Mouse (Mus musculus): ENCODE data around the gene Klf12. TPM values are rescaled to one million over a fixed set of nuclear protein-coding genes. Genes with fewer than 3 reads are reported as not detected.

Gene Klf12
- polyA plus RNA-seq, 1 experiment from 2014 or later, result 45.8 TPM

GRCm38 (mm10) chr14:100227717-100228116 is 56.8 kb downstream of the Klf12 start:
- 93% methylated on average over 6 of the region's 6 CpGs for WGBS
- no peak for ATAC-seq
- Histone ChIP-seq H3K4me2 (no peak overlapping the region), H3K9ac (no peak overlapping the region), H3K9me3 (replicated peaks) (no peaks in the 10 kb centered on the region), H3K27ac (no peak overlapping the region), H3K4me1 (no peaks in the 10 kb centered on the region; the same call in 1 of the 2 replicates), H3K36me3 (ENCODE audit: poor library complexity, severe bottlenecking) (no peaks in the 10 kb centered on the region), H3K4me3 (no peak overlapping the region), H3K27me3 (no peaks in the 10 kb centered on the region)

DNA sequence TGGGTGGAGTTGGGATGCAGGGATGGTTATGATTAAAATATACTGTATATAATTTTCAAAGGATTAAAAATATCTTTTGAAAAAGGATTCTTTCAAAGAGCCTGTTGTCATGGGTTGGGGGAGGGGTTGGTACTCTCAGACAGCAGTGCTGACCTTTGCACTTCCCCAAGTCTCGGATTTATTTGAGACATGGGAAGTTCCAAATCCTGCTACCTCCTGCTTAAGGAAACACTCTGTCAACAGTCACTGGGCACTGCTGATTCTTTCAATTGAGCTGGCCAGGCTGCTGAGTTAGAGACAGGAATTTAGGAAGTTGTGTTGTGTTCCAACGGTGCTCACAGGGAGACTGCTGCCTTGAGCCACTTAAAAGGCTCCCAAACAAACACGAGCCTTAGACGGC is 60.3 kb downstream of the Klf12 start:
- Histone ChIP-seq H3K27ac (no peak overlapping the region), H3K4me1 (peaks cover 7% of the 10 kb centered on the region; the same call in 1 of the 2 replicates), H3K4me2 (no peak overlapping the region), H3K9ac (no peak overlapping the region), H3K9me3 (replicated peaks) (no peaks in the 10 kb centered on the region), H3K36me3 (ENCODE audit: poor library complexity, severe bottlenecking) (no peaks in the 10 kb centered on the region), H3K27me3 (no peaks in the 10 kb centered on the region), H3K4me3 (no peak overlapping the region)
- 66% methylated on average over 4 of the region's 4 CpGs for WGBS
- ATAC-seq, result no peak

- WGBS, result 95% methylated on average over 4 of the region's 4 CpGs
- H3K9me3 ChIP-seq (replicated peaks), result no peaks in the 10 kb centered on the region
- H3K27me3 ChIP-seq, result no peaks in the 10 kb centered on the region
- H3K4me1 ChIP-seq, result peaks cover 7% of the 10 kb centered on the region; the same call in 1 of the 2 replicates
- no peak overlapping the region for H3K4me2 ChIP-seq
- H3K27ac ChIP-seq, result no peak overlapping the region
- H3K36me3 ChIP-seq (ENCODE audit: poor library complexity, severe bottlenecking), result no peaks in the 10 kb centered on the region
- no peak overlapping the region for H3K4me3 ChIP-seq
- no peak for ATAC-seq
- no peak overlapping the region for H3K9ac ChIP-seq
Measured at GRCm38 (mm10) chr14:100222260-100222659, 62.2 kb downstream of the Klf12 start.

- Histone ChIP-seq H3K4me3 (no peak overlapping the region), H3K27ac (no peak overlapping the region), H3K9ac (no peak overlapping the region), H3K27me3 (no peaks in the 10 kb centered on the region), H3K4me2 (no peak overlapping the region), H3K9me3 (replicated peaks) (no peaks in the 10 kb centered on the region), H3K4me1 (peaks cover 13% of the 10 kb centered on the region), H3K36me3 (ENCODE audit: poor library complexity, severe bottlenecking) (0 out of 2 replicates have a peak, but pooled peaks cover 3% of the 10 kb centered on the region)
- WGBS, result 73% methylated on average over 4 of the region's 4 CpGs
- ATAC-seq, result no peak
Measured at GRCm38 (mm10) chr14:100215213-100215785, 69.2 kb downstream of the Klf12 start.

DNA sequence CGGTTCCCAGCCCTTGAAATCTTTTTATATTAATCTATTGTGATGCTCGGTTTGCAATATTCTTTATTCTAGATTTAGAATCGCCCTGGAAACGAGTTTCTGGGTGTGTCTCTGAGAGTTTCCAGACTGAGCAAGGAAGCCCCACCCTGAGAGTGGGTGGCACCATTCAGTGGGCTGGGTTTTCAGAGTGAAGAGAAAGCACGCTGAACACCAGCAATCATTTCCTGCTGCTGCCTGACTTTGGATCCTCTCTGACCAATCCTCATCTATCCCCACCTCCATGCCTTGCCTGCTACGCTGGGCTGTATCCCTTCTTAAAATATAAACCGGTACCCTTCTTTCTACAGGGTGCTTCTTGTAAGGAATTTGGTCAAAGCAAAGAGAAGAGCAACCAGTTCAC is 71.4 kb downstream of the Klf12 start:
- no peak for ATAC-seq

DNA sequence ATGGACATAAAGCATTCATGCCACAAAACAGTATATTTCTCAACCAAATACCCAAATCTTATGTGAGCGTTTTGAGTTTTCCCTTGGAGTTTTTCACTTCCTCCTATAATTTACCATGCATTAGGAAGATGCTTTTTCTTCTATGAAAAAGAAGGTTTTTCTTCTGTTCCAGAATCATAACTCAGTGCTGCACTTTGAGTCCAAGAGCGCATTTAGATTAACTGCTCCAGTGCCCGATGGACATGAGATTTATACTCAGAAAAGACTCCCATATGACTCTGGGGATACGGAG is 72.7 kb downstream of the Klf12 start:
- Histone ChIP-seq H3K4me2 (no peak overlapping the region), H3K27ac (no peak overlapping the region), H3K4me3 (no peak overlapping the region), H3K9me3 (replicated peaks) (no peaks in the 10 kb centered on the region), H3K27me3 (no peaks in the 10 kb centered on the region), H3K4me1 (peaks cover 26% of the 10 kb centered on the region), H3K9ac (no peak overlapping the region), H3K36me3 (ENCODE audit: poor library complexity, severe bottlenecking) (0 out of 2 replicates have a peak, but pooled peaks cover 3% of the 10 kb centered on the region)
- no peak for ATAC-seq
- 87% methylated on average over 4 of the region's 4 CpGs for WGBS

More for the DNA sequence above, 71.4 kb downstream of the Klf12 start:
- 84% methylated on average over 7 of the region's 7 CpGs for WGBS
- Histone ChIP-seq H3K27me3 (no peaks in the 10 kb centered on the region), H3K36me3 (ENCODE audit: poor library complexity, severe bottlenecking) (0 out of 2 replicates have a peak, but pooled peaks cover 3% of the 10 kb centered on the region), H3K27ac (no peak overlapping the region), H3K4me1 (peaks cover 19% of the 10 kb centered on the region), H3K9me3 (replicated peaks) (no peaks in the 10 kb centered on the region), H3K4me3 (no peak overlapping the region), H3K9ac (no peak overlapping the region), H3K4me2 (no peak overlapping the region)

GRCm38 (mm10) chr14:100211036-100211825 is 73.2 kb downstream of the Klf12 start:
- H3K4me1 ChIP-seq, result peaks cover 26% of the 10 kb centered on the region
- no peak for ATAC-seq
- H3K36me3 ChIP-seq (ENCODE audit: poor library complexity, severe bottlenecking), result 0 out of 2 replicates have a peak, but pooled peaks cover 3% of the 10 kb centered on the region
- WGBS, result 67% methylated on average over 11 of the region's 11 CpGs
- no peaks in the 10 kb centered on the region for H3K9me3 ChIP-seq (replicated peaks)
- no peak overlapping the region for H3K4me2 ChIP-seq
- H3K4me3 ChIP-seq, result no peak overlapping the region
- no peak overlapping the region for H3K27ac ChIP-seq
- H3K9ac ChIP-seq, result no peak overlapping the region
- H3K27me3 ChIP-seq, result no peaks in the 10 kb centered on the region

- Histone ChIP-seq H3K36me3 (ENCODE audit: poor library complexity, severe bottlenecking) (0 out of 2 replicates have a peak, but pooled peaks cover 3% of the 10 kb centered on the region), H3K4me1 (peaks cover 26% of the 10 kb centered on the region), H3K4me3 (no peak overlapping the region), H3K4me2 (no peak overlapping the region), H3K27ac (no peak overlapping the region), H3K27me3 (no peaks in the 10 kb centered on the region), H3K9me3 (replicated peaks) (no peaks in the 10 kb centered on the region), H3K9ac (no peak overlapping the region)
- 23% methylated on average over 12 of the region's 12 CpGs for WGBS
- no peak for ATAC-seq
Measured at GRCm38 (mm10) chr14:100209814-100210419, 74.6 kb downstream of the Klf12 start.

GRCm38 (mm10) chr14:100207081-100207480 is 77.4 kb downstream of the Klf12 start:
- H3K27ac ChIP-seq, result 0 out of 2 replicates have a peak overlapping the region, but pooled peaks have one; percentile 31
- 66% methylated on average over 3 of the region's 3 CpGs for WGBS
- no peaks in the 10 kb centered on the region for H3K27me3 ChIP-seq

GRCm38 (mm10) chr14:100206207-100206606 is 78.3 kb downstream of the Klf12 start:
- Histone ChIP-seq H3K4me3 (no peak overlapping the region), H3K4me1 (peaks cover 21% of the 10 kb centered on the region), H3K27me3 (no peaks in the 10 kb centered on the region), H3K4me2 (no peak overlapping the region), H3K36me3 (ENCODE audit: poor library complexity, severe bottlenecking) (no peaks in the 10 kb centered on the region), H3K27ac (no peak overlapping the region), H3K9me3 (replicated peaks) (no peaks in the 10 kb centered on the region), H3K9ac (no peak overlapping the region)
- 97% methylated on average over 3 of the region's 3 CpGs for WGBS
- ATAC-seq, result no peak

More at GRCm38 (mm10) chr14:100207081-100207480, 77.4 kb downstream of the Klf12 start:
- peak; percentile 69 for ATAC-seq
- H3K4me1 ChIP-seq, result peaks cover 26% of the 10 kb centered on the region
- H3K4me3 ChIP-seq, result no peak overlapping the region
- H3K9me3 ChIP-seq (replicated peaks), result no peaks in the 10 kb centered on the region
- no peaks in the 10 kb centered on the region for H3K36me3 ChIP-seq (ENCODE audit: poor library complexity, severe bottlenecking)
- no peak overlapping the region for H3K9ac ChIP-seq
- no peak overlapping the region for H3K4me2 ChIP-seq

DNA sequence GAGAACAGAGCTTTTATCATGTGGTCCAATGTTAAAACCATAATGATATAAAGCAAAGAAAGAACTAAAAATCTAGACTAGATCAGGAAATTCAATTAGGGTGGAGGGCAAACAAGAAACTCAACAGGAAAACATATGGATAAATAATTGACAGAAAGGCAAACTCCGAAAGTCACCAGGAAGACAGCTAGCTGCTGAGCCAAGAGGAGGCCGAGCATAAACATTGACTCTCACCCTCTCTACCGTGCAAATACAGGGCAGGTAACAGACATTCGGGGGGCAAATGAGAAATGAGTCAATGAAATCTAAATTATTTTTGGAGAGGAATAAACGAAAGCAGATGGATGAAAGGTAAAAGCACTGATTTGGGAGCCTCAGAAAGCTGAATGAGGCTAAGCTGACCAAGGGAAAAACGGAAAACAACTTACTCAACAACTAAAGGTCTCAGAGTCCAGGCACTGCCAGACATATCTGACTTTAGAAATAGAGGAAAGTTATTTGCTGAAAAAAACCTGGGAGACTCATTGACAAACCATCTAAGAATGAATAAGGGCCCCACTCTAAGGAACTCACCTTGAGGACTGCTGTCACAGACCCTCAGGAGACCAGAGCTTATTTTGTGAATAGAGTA is 84.3 kb downstream of the Klf12 start:
- Histone ChIP-seq H3K27me3 (no peaks in the 10 kb centered on the region), H3K9ac (no peak overlapping the region), H3K4me1 (no peaks in the 10 kb centered on the region), H3K36me3 (ENCODE audit: poor library complexity, severe bottlenecking) (peaks cover 11% of the 10 kb centered on the region; the same call in 1 of the 2 replicates), H3K4me3 (no peak overlapping the region), H3K27ac (no peak overlapping the region), H3K9me3 (replicated peaks) (0 out of 2 replicates have a peak, but pooled peaks cover 3% of the 10 kb centered on the region), H3K4me2 (no peak overlapping the region)
- WGBS, result 94% methylated on average over 6 of the region's 6 CpGs
- ATAC-seq, result no peak

DNA sequence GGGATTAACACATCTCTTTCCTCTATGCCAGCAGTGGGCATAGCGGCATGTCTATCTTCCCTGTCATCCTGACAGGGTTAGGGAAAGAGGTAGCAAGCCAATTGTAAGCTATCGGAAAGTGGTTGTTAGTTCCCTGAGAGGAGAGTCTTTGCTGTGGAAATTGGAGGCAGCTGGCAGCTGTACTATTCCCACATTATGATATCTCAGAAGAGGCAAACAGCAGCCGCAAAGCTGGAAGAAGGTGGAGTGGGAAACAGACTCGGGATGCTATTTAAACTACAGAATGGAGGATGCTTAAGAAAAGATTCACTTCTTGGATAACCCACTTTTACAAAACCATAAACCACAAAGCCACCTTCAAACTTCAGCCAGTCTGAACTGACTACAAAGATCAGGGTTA is 85.8 kb downstream of the Klf12 start:
- 96% methylated on average over 4 of the region's 4 CpGs for WGBS
- Histone ChIP-seq H3K4me3 (no peak overlapping the region), H3K36me3 (ENCODE audit: poor library complexity, severe bottlenecking) (peaks cover 11% of the 10 kb centered on the region; the same call in 1 of the 2 replicates), H3K27me3 (no peaks in the 10 kb centered on the region), H3K4me2 (no peak overlapping the region), H3K9me3 (replicated peaks) (0 out of 2 replicates have a peak, but pooled peaks cover 3% of the 10 kb centered on the region), H3K9ac (no peak overlapping the region), H3K27ac (no peak overlapping the region), H3K4me1 (no peaks in the 10 kb centered on the region)
- ATAC-seq, result no peak

Measured in forebrain, embryonic 13.5 days (tissue).